9 mouse cellular contexts compared by ENCODE assay signal in the genomic region with DNA sequence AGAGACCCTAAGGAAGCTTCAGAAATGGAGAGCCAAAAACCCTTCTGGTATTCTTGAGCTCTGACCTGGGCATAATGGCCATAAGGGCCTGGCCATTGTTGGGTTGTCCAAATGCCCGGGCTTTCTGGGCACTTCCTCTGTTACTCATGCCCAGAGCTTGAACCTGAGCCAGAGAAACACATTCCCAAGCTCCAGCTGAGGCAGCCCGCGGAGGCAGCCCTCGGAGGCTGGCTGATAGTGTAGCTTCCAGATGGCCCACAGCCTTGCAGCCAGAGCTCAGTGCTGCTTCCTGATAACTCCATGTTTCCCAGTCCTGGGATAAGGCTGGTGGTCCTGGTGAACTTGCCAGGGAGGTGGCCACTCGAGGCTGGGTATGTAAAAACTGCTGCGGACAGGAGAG.
DNase-seq lines count a peak whose midpoint lies in the region; ATAC-seq lines count a peak whose summit lies in the region.
"Had no signal": no experiment of that assay in that cellular context is flagged by ENCODE, and none has a peak within 500 bp of the region (broad histone marks: within the 10 kb centered on the region; RNA-seq: fewer than 3 reads in every experiment).

No protein-coding gene starts in this region.

- DNase-seq in adrenal gland, postnatal 10 days = peak; percentile 37
- DNase-seq in adrenal gland, adult 8-10 months = no peak
- DNase-seq in layer of hippocampus, adult 11-12 months (ENCODE audit: low spot score) = peak; percentile 57
- no peak for DNase-seq in layer of hippocampus, adult 9-10 months (ENCODE audit: low spot score)
- peak; percentile 80 to 87 for DNase-seq in cerebellum, adult 18-20 months
- peak; percentile 35 to 52 for DNase-seq in layer of hippocampus, adult 8-10 months (ENCODE audit: low spot score in 2 of 2)
- DNase-seq: liver, embryonic 13.5 days had no signal

- no peak for ATAC-seq in megakaryocyte progenitor cell, adult 5-6 weeks (replicated peaks; ENCODE audit: poor library complexity)
- no peak for ATAC-seq in erythroid progenitor cell, adult 5-6 weeks (replicated peaks; ENCODE audit: low FRiP score, poor library complexity, severe bottlenecking)

Comparison
In these comparisons a context has a peak if more than half of its experiments do, and no peak if none do; other contexts are left out.
1. DNase-seq: peak in adrenal gland, postnatal 10 days (single experiment), layer of hippocampus, adult 11-12 months (single experiment), cerebellum, adult 18-20 months (2 of 2) and layer of hippocampus, adult 8-10 months (2 of 2); none in adrenal gland, adult 8-10 months (single experiment) and layer of hippocampus, adult 9-10 months (single experiment).